Mouse (Mus musculus) limb, embryonic 11.5 days (tissue): ENCODE data around the gene Stx6. TPM values are rescaled to one million over a fixed set of nuclear protein-coding genes. Genes with fewer than 3 reads are reported as not detected.

ENCODE experiments used
- ATAC-seq: fragments of 200-750 bp; cut with Nextera tagmentation; 2 replicates; pipeline ENCODE4 v1.8.0; 2017; ENCODE audit warnings: low read depth; ENCODE audit not compliant: insufficient number of reproducible peaks, low FRiP score, low TSS enrichment
- DNase-seq: peaks from one replicate; pipeline ENCODE4 v3.0.0-alpha.2; 2015; ENCODE audit warnings: low spot score
- H3K27ac ChIP-seq: fragments of 300-500 bp; sonication (generic); replicated peaks from 2 replicates; pipeline ENCODE4 v1.5.1; 2014; ENCODE audit warnings: low read depth, mild to moderate bottlenecking, low read length
- H3K27me3 ChIP-seq: fragments of 300-500 bp; sonication (generic); 2 replicates; pipeline ENCODE4 v1.6.1; 2014; ENCODE audit warnings: mild to moderate bottlenecking, low read length, mixed read lengths; ENCODE audit not compliant: control insufficient read depth, insufficient read depth
- H3K36me3 ChIP-seq: fragments of 300-500 bp; sonication (generic); 2 replicates; pipeline ENCODE4 v1.6.1; 2014; ENCODE audit warnings: mild to moderate bottlenecking, low read length, moderate library complexity, mixed read lengths; ENCODE audit not compliant: control insufficient read depth, insufficient read depth
- H3K4me1 ChIP-seq: fragments of 300-500 bp; sonication (generic); 2 replicates; pipeline ENCODE4 v1.6.1; 2014; ENCODE audit warnings: low read length, mixed read lengths; ENCODE audit not compliant: control insufficient read depth, insufficient read depth
- H3K4me2 ChIP-seq: fragments of 300-500 bp; sonication (generic); 2 replicates; pipeline ENCODE4 v1.6.1; 2014; ENCODE audit warnings: low read depth, mild to moderate bottlenecking, moderate library complexity; ENCODE audit not compliant: severe bottlenecking
- H3K4me3 ChIP-seq: fragments of 300-500 bp; sonication (generic); 2 replicates; pipeline ENCODE4 v1.5.1; 2014; ENCODE audit warnings: low read depth, low read length
- H3K9ac ChIP-seq: fragments of 300-500 bp; sonication (generic); 2 replicates; pipeline ENCODE4 v1.6.1; 2014; ENCODE audit warnings: mild to moderate bottlenecking, low read length
- H3K9me3 ChIP-seq: fragments of 300-500 bp; sonication (generic); 2 replicates; pipeline ENCODE4 v1.6.1; 2016; ENCODE audit warnings: low read length; ENCODE audit not compliant: control insufficient read depth
- WGBS: fragments of 180-500 bp; shearing (Covaris S2); extraction: QIAGEN DNeasy Blood & Tissue Kit; methylation state at CpG from one replicate; pipeline ENCODE4 v1.1.7; 2014; 5-methylcytosine and 5-hydroxymethylcytosine counted together
- polyA plus RNA-seq: library from polyadenylated mRNA; unstranded; fragments of >200 nt; fragmentation: Nextera tagmentation; extraction: Ambion mirVana; gene quantifications from 2 replicates; pipeline ENCODE4 v1.2.1, GENCODE M21; 2014

The Stx6 gene
- polyA plus RNA-seq, 1 experiment from 2014 or later, result 91.8 TPM

DNA sequence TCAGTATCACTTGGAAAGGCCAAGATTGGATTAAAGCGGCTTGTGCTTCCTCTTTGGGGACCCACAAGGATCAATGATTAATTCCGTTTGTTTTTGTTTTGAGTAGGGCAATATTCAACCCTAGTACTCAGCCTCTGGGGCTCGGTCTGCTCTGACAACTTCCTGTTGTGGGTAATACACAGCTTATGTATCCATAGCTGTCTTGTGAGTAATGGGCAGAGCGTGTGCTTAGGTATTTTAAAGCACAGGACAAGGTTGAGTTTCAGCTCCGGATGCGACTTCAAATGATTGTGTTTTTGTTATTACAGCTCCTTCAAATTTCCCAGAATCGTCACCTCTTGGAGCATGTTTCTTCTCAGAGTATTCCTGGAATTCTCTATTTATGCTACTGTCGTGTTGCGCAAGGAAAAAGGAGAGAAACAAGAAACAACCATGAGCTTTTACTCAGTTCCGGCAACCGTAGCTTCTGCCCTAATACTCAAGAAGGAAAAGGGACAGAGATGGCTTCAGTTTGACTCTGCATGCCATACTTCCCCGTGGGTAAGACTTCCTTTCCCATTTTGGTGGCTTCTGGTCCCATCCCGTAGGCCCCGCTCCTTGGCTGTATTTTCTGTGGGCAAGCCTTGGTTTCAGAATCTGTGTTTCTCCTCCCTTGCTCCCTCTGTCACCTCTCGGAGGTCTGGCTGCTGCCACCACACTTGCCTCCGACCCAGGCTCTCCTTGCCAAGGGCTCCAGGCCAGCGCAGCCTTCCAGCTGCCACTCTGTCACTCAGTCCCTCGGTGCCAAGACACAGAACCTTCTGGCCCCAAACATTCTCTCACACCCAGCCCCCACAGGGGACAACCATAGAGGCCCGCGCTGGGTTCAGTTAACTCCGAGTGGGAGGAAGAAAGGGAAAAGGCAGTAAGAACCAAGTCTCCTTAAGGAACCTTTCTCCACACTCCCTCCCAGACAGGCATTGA, 36.3 kb upstream of the Stx6 start:
- no peaks in the 10 kb centered on the region for H3K36me3 ChIP-seq
- ATAC-seq, result no peak
- 83% methylated on average over 21 of the region's 21 CpGs for WGBS
- no peaks in the 10 kb centered on the region for H3K27me3 ChIP-seq
- no peaks in the 10 kb centered on the region; the same call in 1 of the 2 replicates for H3K4me1 ChIP-seq
- no peak overlapping the region for H3K4me2 ChIP-seq
- H3K27ac ChIP-seq, result no peak overlapping the region
- H3K4me3 ChIP-seq, result no peak overlapping the region
- H3K9me3 ChIP-seq, result no peaks in the 10 kb centered on the region
- DNase-seq, result no peak
- H3K9ac ChIP-seq, result no peak overlapping the region

DNA sequence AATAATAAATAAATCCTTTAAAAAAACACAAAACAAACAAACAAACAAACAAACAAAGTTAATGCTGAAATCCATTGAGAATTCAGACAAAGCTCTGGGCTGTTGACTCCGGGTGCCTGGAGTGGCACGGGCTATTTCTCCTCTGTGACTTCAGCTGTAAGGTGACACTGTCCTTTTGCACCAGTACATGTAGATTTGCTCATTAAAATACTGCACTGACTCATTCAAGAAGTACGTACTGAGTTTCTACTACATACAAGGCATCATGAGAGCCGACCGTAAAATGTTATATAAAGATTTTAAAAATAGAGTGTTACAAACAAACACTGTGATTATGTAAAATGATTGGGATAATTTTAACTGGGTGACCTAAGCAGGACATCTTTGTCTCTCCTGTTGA, 34.1 kb upstream of the Stx6 start:
- Histone ChIP-seq H3K4me2 (no peak overlapping the region), H3K27ac (no peak overlapping the region), H3K4me1 (no peaks in the 10 kb centered on the region; the same call in 1 of the 2 replicates), H3K4me3 (no peak overlapping the region), H3K9ac (no peak overlapping the region), H3K9me3 (no peaks in the 10 kb centered on the region), H3K27me3 (no peaks in the 10 kb centered on the region), H3K36me3 (no peaks in the 10 kb centered on the region)
- ATAC-seq (no peak), DNase-seq (no peak)
- WGBS, result 91% methylated on average over 5 of the region's 5 CpGs

GRCm38 (mm10) chr1:155126716-155127115, 31.8 kb upstream of the Stx6 start:
- 86% methylated on average over 5 of the region's 5 CpGs for WGBS
- Histone ChIP-seq H3K27ac (no peak overlapping the region), H3K4me1 (no peaks in the 10 kb centered on the region; the same call in 1 of the 2 replicates), H3K9ac (no peak overlapping the region), H3K9me3 (no peaks in the 10 kb centered on the region), H3K27me3 (no peaks in the 10 kb centered on the region), H3K4me3 (no peak overlapping the region), H3K36me3 (no peaks in the 10 kb centered on the region), H3K4me2 (no peak overlapping the region)
- DNase-seq (no peak), ATAC-seq (no peak)

DNA sequence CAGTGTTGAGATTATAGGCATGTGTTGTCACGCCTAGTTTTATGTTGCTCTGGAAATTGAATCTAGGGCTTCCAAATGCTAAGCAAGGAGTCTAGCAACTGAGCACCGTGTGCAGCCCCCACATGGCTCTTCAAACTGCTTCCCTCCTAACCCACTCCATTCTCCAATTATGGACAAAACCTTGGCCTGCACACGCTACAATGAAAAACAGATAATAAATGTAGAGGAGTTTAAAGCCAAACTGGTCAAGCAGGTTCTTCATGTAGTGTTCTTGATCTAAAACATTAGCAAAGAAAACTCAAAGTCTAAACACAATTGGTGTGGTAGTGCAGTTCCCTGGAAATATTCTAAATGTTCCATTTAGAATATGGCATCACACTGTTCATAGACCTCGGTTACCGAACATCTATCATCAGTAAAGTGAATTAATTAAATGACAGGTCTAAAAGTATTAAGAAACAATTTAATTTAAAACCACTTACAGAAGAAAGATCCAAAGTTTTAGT, 31.0 kb upstream of the Stx6 start:
- H3K4me1 ChIP-seq, result no peaks in the 10 kb centered on the region; the same call in 1 of the 2 replicates
- no peaks in the 10 kb centered on the region for H3K9me3 ChIP-seq
- WGBS, result 84% methylated on average over 5 of the region's 5 CpGs
- no peak overlapping the region for H3K27ac ChIP-seq
- no peak overlapping the region for H3K9ac ChIP-seq
- no peaks in the 10 kb centered on the region for H3K36me3 ChIP-seq
- ATAC-seq, result no peak
- H3K4me3 ChIP-seq, result no peak overlapping the region
- H3K4me2 ChIP-seq, result no peak overlapping the region
- no peak for DNase-seq
- H3K27me3 ChIP-seq, result no peaks in the 10 kb centered on the region

- Histone ChIP-seq H3K9me3 (no peaks in the 10 kb centered on the region), H3K4me3 (no peak overlapping the region), H3K27me3 (no peaks in the 10 kb centered on the region), H3K9ac (no peak overlapping the region), H3K36me3 (no peaks in the 10 kb centered on the region), H3K4me2 (no peak overlapping the region), H3K27ac (no peak overlapping the region), H3K4me1 (no peaks in the 10 kb centered on the region)
- DNase-seq, result no peak
- ATAC-seq, result no peak
- WGBS, result 43% methylated on average over 8 of the region's 8 CpGs
Observed at GRCm38 (mm10) chr1:155134866-155135265, 23.6 kb upstream of the Stx6 start.

DNA sequence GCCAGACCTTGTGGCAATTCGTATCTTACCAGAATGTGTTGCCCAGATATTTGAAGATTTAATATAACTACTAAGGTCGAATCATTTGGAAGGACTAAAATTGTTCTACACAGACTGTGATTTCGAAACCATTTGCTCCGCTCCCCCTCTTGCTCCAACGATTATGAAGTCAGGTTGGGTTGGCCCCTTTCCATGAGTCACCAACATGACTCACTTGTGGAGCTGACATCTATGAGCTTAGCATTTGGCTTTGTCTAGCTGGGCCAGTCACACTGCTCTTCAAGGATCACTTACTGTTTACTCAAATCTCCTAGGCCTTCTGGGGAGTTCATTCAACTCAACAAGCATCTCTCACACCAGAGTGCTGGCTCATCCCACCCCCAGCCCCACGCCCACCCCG, 19.7 kb upstream of the Stx6 start:
- no peak overlapping the region for H3K27ac ChIP-seq
- no peak overlapping the region for H3K4me3 ChIP-seq
- no peaks in the 10 kb centered on the region for H3K4me1 ChIP-seq
- H3K36me3 ChIP-seq, result no peaks in the 10 kb centered on the region
- no peak for ATAC-seq
- 92% methylated on average over 7 of the region's 7 CpGs for WGBS
- no peak overlapping the region for H3K9ac ChIP-seq
- no peaks in the 10 kb centered on the region for H3K27me3 ChIP-seq
- no peak for DNase-seq
- H3K9me3 ChIP-seq, result no peaks in the 10 kb centered on the region
- no peak overlapping the region for H3K4me2 ChIP-seq

GRCm38 (mm10) chr1:155140076-155140475, 18.4 kb upstream of the Stx6 start:
- DNase-seq (no peak), ATAC-seq (no peak)
- H3K27ac ChIP-seq, result no peak overlapping the region
- H3K4me1 ChIP-seq, result no peaks in the 10 kb centered on the region
- 71% methylated on average over 2 of the region's 2 CpGs for WGBS
- no peak overlapping the region for H3K4me2 ChIP-seq
- no peaks in the 10 kb centered on the region for H3K9me3 ChIP-seq
- no peaks in the 10 kb centered on the region for H3K36me3 ChIP-seq
- H3K9ac ChIP-seq, result no peak overlapping the region
- H3K4me3 ChIP-seq, result no peak overlapping the region
- no peaks in the 10 kb centered on the region for H3K27me3 ChIP-seq

- no peak overlapping the region for H3K9ac ChIP-seq
- H3K4me3 ChIP-seq, result no peak overlapping the region
- no peak for ATAC-seq
- no peak overlapping the region for H3K4me2 ChIP-seq
- no peaks in the 10 kb centered on the region for H3K27me3 ChIP-seq
- no peak for DNase-seq
- 0 out of 2 replicates have a peak, but pooled peaks cover 2% of the 10 kb centered on the region for H3K4me1 ChIP-seq
- H3K36me3 ChIP-seq, result no peaks in the 10 kb centered on the region
- WGBS, result 48% methylated on average over 6 of the region's 6 CpGs
- H3K9me3 ChIP-seq, result no peaks in the 10 kb centered on the region
- H3K27ac ChIP-seq, result no peak overlapping the region
Observed at GRCm38 (mm10) chr1:155145620-155146019, 12.9 kb upstream of the Stx6 start.
